Mouse (Mus musculus): ENCODE data around the gene Slc35a3. TPM values are rescaled to one million over a fixed set of nuclear protein-coding genes. Genes with fewer than 3 reads are reported as not detected.
A peak's percentile ranks its signal among the peaks of the same experiment; 100 is the strongest.
"Not testable (repeated sequence)": the region's sequence is repeated elsewhere in the genome, so short reads cannot be mapped to it uniquely, and the experiment has no call there.

The Slc35a3 gene
- total RNA-seq (2021) = 10 to 100 TPM; 13.3 to 13.6 TPM

- intact Hi-C loops (cut with DNase I) = no loop called here
- DNase-seq (ENCODE audit: extremely low spot score in 1 of 2, low spot score in 2 of 2) = peak in 1 of 2 experiments; percentile 6
Observed at GRCm38 (mm10) chr3:116712436-116712881, at the start of gene Slc35a3. Gene Slc35a3, minus strand, starts transcription at chr3:116712831.

GRCm38 (mm10) chr3:116752818-116753217, 40.2 kb upstream of the Slc35a3 start:
- no peak for DNase-seq (ENCODE audit: extremely low spot score in 1 of 2, low spot score in 2 of 2)
- intact Hi-C loops (cut with DNase I) = loop anchor here (10.0 kb wide), 1 partner anchor 258 kb away; no protein-coding TSS in a partner anchor

GRCm38 (mm10) chr3:116751191-116751860, 38.7 kb upstream of the Slc35a3 start:
- DNase-seq (ENCODE audit: extremely low spot score in 1 of 2, low spot score in 2 of 2) = peak in 1 of 2 experiments; percentile 48
- intact Hi-C loops (cut with DNase I) = loop anchor here (10.0 kb wide), 1 partner anchor 257 kb away; no protein-coding TSS in a partner anchor

- intact Hi-C loops (cut with DNase I) = loop anchor here (5.0 kb wide), 1 partner anchor 156 kb away; the partner anchor contains the start of gene Sass6
- DNase-seq (ENCODE audit: extremely low spot score in 1 of 2, low spot score in 2 of 2) = peak in 1 of 2 experiments; percentile 55
Observed at GRCm38 (mm10) chr3:116748391-116749170, 36.0 kb upstream of the Slc35a3 start.

- intact Hi-C loops (cut with DNase I) = loop anchor here (5.0 kb wide), 1 partner anchor 155 kb away; the partner anchor contains the start of gene Sass6
- not testable (repeated sequence) for DNase-seq (ENCODE audit: extremely low spot score in 1 of 2, low spot score in 2 of 2)
Observed at GRCm38 (mm10) chr3:116747648-116748047, 35.0 kb upstream of the Slc35a3 start.

- intact Hi-C loops (cut with DNase I) = no loop called here
- DNase-seq (ENCODE audit: extremely low spot score in 1 of 2, low spot score in 2 of 2) = no peak
Observed at GRCm38 (mm10) chr3:116740963-116741362, 28.3 kb upstream of the Slc35a3 start.

- no peak for DNase-seq (ENCODE audit: extremely low spot score in 1 of 2, low spot score in 2 of 2)
- intact Hi-C loops (cut with DNase I) = no loop called here
Observed at GRCm38 (mm10) chr3:116740106-116740505, 27.5 kb upstream of the Slc35a3 start.

GRCm38 (mm10) chr3:116737326-116737731, 24.7 kb upstream of the Slc35a3 start:
- intact Hi-C loops (cut with DNase I) = no loop called here
- DNase-seq (ENCODE audit: extremely low spot score in 1 of 2, low spot score in 2 of 2) = no peak

- no peak for DNase-seq (ENCODE audit: extremely low spot score in 1 of 2, low spot score in 2 of 2)
- intact Hi-C loops (cut with DNase I) = no loop called here
Observed at GRCm38 (mm10) chr3:116729483-116730174, 17.0 kb upstream of the Slc35a3 start.

GRCm38 (mm10) chr3:116726807-116727206, 14.2 kb upstream of the Slc35a3 start:
- intact Hi-C loops (cut with DNase I) = no loop called here

GRCm38 (mm10) chr3:116723496-116724481, 11.2 kb upstream of the Slc35a3 start:
- intact Hi-C loops (cut with DNase I) = no loop called here
- no peak for DNase-seq (ENCODE audit: extremely low spot score in 1 of 2, low spot score in 2 of 2)

More at GRCm38 (mm10) chr3:116726807-116727206, 14.2 kb upstream of the Slc35a3 start:
- DNase-seq (ENCODE audit: extremely low spot score in 1 of 2, low spot score in 2 of 2) = no peak

- intact Hi-C loops (cut with DNase I) = no loop called here
- no peak for DNase-seq (ENCODE audit: extremely low spot score in 1 of 2, low spot score in 2 of 2)
Observed at GRCm38 (mm10) chr3:116722980-116723379, 10.3 kb upstream of the Slc35a3 start.

GRCm38 (mm10) chr3:116718951-116719350, 6.3 kb upstream of the Slc35a3 start:
- DNase-seq (ENCODE audit: extremely low spot score in 1 of 2, low spot score in 2 of 2) = no peak
- intact Hi-C loops (cut with DNase I) = no loop called here

GRCm38 (mm10) chr3:116713031-116713430, 400 bp upstream of the Slc35a3 start:
- no peak for DNase-seq (ENCODE audit: extremely low spot score in 1 of 2, low spot score in 2 of 2)
- intact Hi-C loops (cut with DNase I) = no loop called here

- intact Hi-C loops (cut with DNase I) = no loop called here
- peak; percentile 69 to 91 for DNase-seq (ENCODE audit: extremely low spot score in 1 of 2, low spot score in 2 of 2)
Observed at GRCm38 (mm10) chr3:116711624-116712435, 801 bp downstream of the Slc35a3 start.

GRCm38 (mm10) chr3:116710941-116711340, 1.7 kb downstream of the Slc35a3 start:
- intact Hi-C loops (cut with DNase I) = no loop called here

GRCm38 (mm10) chr3:116705637-116706204, 6.9 kb downstream of the Slc35a3 start:
- no peak for DNase-seq (ENCODE audit: extremely low spot score in 1 of 2, low spot score in 2 of 2)
- intact Hi-C loops (cut with DNase I) = no loop called here

More at GRCm38 (mm10) chr3:116710941-116711340, 1.7 kb downstream of the Slc35a3 start:
- no peak for DNase-seq (ENCODE audit: extremely low spot score in 1 of 2, low spot score in 2 of 2)
